Mouse (Mus musculus) T-helper 1 cell (primary cell): ENCODE data around the gene Rimkla.

ENCODE experiments used
- in situ Hi-C: fragments of 300-600 bp; cut with MboI, MseI; formaldehyde crosslinking; loops from one replicate; pipeline ENCODE4 v1.15.1; 2025; ENCODE audit warnings: high pct_unique_total_duplicates

Rimkla gene

GRCm38 (mm10) chr4:119472545-119472944, 19.9 kb downstream of the Rimkla start:
- in situ Hi-C loops = no loop called here

- in situ Hi-C loops = no loop called here
These were observed 24.6 kb downstream of the Rimkla start for GRCm38 (mm10) chr4:119467720-119468380.

GRCm38 (mm10) chr4:119465841-119466240, 26.6 kb downstream of the Rimkla start:
- in situ Hi-C loops = no loop called here

GRCm38 (mm10) chr4:119463756-119464419, 28.5 kb downstream of the Rimkla start:
- in situ Hi-C loops = loop anchor here (5.0 kb wide), 1 partner anchor 77 kb away; no protein-coding TSS in a partner anchor

GRCm38 (mm10) chr4:119462858-119463755, 29.3 kb downstream of the Rimkla start:
- in situ Hi-C loops = loop anchor here (5.0 kb wide), 1 partner anchor 76 kb away; no protein-coding TSS in a partner anchor

GRCm38 (mm10) chr4:119462457-119462856, 30.0 kb downstream of the Rimkla start:
- in situ Hi-C loops = loop anchor here (5.0 kb wide), 1 partner anchor 75 kb away; no protein-coding TSS in a partner anchor

GRCm38 (mm10) chr4:119460728-119461141, 31.7 kb downstream of the Rimkla start:
- in situ Hi-C loops = loop anchor here (5.0 kb wide), 1 partner anchor 73 kb away; no protein-coding TSS in a partner anchor

- in situ Hi-C loops = loop anchor here (5.0 kb wide), 1 partner anchor 73 kb away; no protein-coding TSS in a partner anchor
These were observed 32.1 kb downstream of the Rimkla start for GRCm38 (mm10) chr4:119460296-119460695.

- in situ Hi-C loops = no loop called here
These were observed 38.9 kb downstream of the Rimkla start for GRCm38 (mm10) chr4:119453533-119453932.

- in situ Hi-C loops = no loop called here
These were observed 39.3 kb downstream of the Rimkla start for GRCm38 (mm10) chr4:119453128-119453527.

GRCm38 (mm10) chr4:119450436-119450835, 42.0 kb downstream of the Rimkla start:
- in situ Hi-C loops = no loop called here

- in situ Hi-C loops = no loop called here
These were observed 44.6 kb downstream of the Rimkla start for GRCm38 (mm10) chr4:119447786-119448185.

- in situ Hi-C loops = no loop called here
These were observed 45.2 kb downstream of the Rimkla start for GRCm38 (mm10) chr4:119447261-119447660.

- in situ Hi-C loops = no loop called here
These were observed 49.9 kb downstream of the Rimkla start for GRCm38 (mm10) chr4:119442539-119442938.

- in situ Hi-C loops = no loop called here
These were observed 50.6 kb downstream of the Rimkla start for GRCm38 (mm10) chr4:119441836-119442235.

GRCm38 (mm10) chr4:119437936-119438335, 54.5 kb downstream of the Rimkla start:
- in situ Hi-C loops = loop anchor here (10.0 kb wide), 1 partner anchor 147 kb away; no protein-coding TSS in a partner anchor

GRCm38 (mm10) chr4:119430678-119431077, 61.8 kb downstream of the Rimkla start:
- in situ Hi-C loops = loop anchor here (10.0 kb wide), 1 partner anchor 154 kb away; no protein-coding TSS in a partner anchor

- in situ Hi-C loops = no loop called here
These were observed 64.7 kb downstream of the Rimkla start for GRCm38 (mm10) chr4:119427680-119428079.

- in situ Hi-C loops = no loop called here
These were observed 66.8 kb downstream of the Rimkla start for GRCm38 (mm10) chr4:119425601-119426000.

GRCm38 (mm10) chr4:119425077-119425476, 67.4 kb downstream of the Rimkla start:
- in situ Hi-C loops = no loop called here

GRCm38 (mm10) chr4:119422294-119422964, 70.0 kb downstream of the Rimkla start, which contains the start of the genes Ppcs and Zmynd12:
Ppcs (minus strand) TSS chr4:119422420.
Zmynd12 (plus strand) TSS chr4:119422814.
- in situ Hi-C loops = no loop called here
